14 mouse cellular contexts compared by ENCODE assay signal in the genomic region with DNA sequence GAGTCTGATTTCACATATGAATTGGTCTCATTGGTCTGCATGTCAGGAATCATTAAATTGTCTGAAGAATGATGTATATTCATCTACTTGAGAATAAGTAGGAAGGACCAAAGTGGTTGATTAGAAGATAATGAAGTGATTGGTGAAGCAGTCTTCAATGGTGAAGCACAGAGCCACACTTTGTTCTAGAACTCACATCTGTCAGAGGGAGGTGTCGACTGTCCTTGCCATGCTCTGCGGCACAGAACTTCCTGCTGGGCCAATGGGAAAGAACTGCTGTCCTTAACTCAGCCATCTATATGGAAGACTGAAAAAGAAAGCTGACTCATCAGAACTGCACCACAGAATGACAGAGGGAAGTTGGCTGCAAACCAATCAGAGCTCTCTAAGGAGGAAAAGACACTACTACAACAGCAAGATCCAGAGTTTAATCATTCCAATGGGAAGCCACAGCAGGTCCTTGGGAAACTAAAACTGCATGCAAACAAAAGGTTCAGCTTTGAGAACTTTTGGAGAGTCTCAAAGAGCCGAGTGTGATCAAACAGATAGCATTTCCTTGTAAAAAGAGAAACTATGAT.
"Had no signal": no experiment of that assay in that cellular context is flagged by ENCODE, and none has a peak within 500 bp of the region (broad histone marks: within the 10 kb centered on the region; RNA-seq: fewer than 3 reads in every experiment).

No protein-coding gene starts in this region.

- H3K36me3 ChIP-seq: limb, embryonic 15.5 days; liver, embryonic 12.5 days; lung, embryonic 15.5 days; midbrain, embryonic 10.5 days; neural tube, embryonic 15.5 days had no signal

- H3K4me1 ChIP-seq: limb, embryonic 15.5 days; liver, embryonic 12.5 days; lung, embryonic 15.5 days had no signal

- H3K9ac ChIP-seq: limb, embryonic 15.5 days; liver, embryonic 12.5 days; lung, embryonic 15.5 days; neural tube, embryonic 15.5 days had no signal

- H3K4me2 ChIP-seq: limb, embryonic 15.5 days; liver, embryonic 12.5 days; lung, embryonic 15.5 days; neural tube, embryonic 15.5 days had no signal

- H3K27me3 ChIP-seq: limb, embryonic 15.5 days; liver, embryonic 12.5 days; lung, embryonic 15.5 days; neural tube, embryonic 15.5 days had no signal

- H3K9me3 ChIP-seq: limb, embryonic 15.5 days; liver, embryonic 12.5 days; lung, embryonic 15.5 days; midbrain, embryonic 10.5 days; neural tube, embryonic 15.5 days had no signal

- DNase-seq: kidney, adult 11 months; kidney, adult 9 months; kidney, postnatal 10 days; lung, postnatal 4 days; right cerebral cortex, postnatal 4 days; spleen, adult 18-20 months; thymus, adult 18-20 months; thymus, postnatal 14 days had no signal

- H3K4me3 ChIP-seq: limb, embryonic 15.5 days; liver, embryonic 12.5 days; lung, embryonic 15.5 days; midbrain, embryonic 10.5 days; myocyte; neural tube, embryonic 15.5 days had no signal

- ATAC-seq: liver, embryonic 12.5 days had no signal

- H3K27ac ChIP-seq: limb, embryonic 15.5 days; liver, embryonic 12.5 days; lung, embryonic 15.5 days; midbrain, embryonic 10.5 days; neural tube, embryonic 15.5 days had no signal
